Mouse (Mus musculus): ENCODE results near the gene Gsdma3.

DNA sequence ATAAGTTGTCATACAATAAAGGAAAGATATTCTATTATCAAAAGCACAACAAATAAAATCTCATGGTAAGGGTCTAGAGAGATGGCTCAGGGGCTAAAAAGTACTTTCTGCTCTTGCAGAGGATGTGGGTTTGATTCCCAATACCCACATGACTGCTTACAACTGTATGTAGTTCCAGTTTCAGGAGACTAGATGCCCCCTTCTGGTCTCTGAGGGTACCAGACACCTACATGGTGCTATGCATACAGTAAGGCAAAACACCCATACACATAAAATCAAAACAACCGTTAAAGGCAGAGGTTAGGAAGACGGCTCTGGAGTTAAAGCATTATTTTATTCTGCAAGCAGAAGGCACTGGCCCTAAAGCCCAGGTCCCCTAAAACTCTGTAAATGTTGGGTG lies 22.2 kb upstream of the Gsdma3 start:
- TF ChIP-seq POLR2A (IDR thresholded peaks at IDR 0.05; ENCODE audit: borderline replicate concordance, control insufficient read depth, low read depth, low read length) (no peak), CTCF (IDR thresholded peaks at IDR 0.05; ENCODE audit: control insufficient read depth, insufficient read depth, low read length) (no peak)
